Mouse (Mus musculus) retina, embryonic 14.5 days (tissue): ENCODE results near the gene Rai1.

Experiments
- DNase-seq: peaks from one replicate; pipeline ENCODE4 v3.0.0-alpha.2; 2015; ENCODE audit warnings: low spot score

Rai1 gene

GRCm38 (mm10) chr11:60104810-60105592, at the start of gene Rai1:
Gene Rai1 (plus strand): TSS chr11:60105013.
- DNase-seq, result peak; percentile 93

- DNase-seq, result no peak
Measured at GRCm38 (mm10) chr11:60056520-60056919, 48.3 kb upstream of the Rai1 start.

- DNase-seq, result no peak
Measured at GRCm38 (mm10) chr11:60057987-60058386, 46.8 kb upstream of the Rai1 start.

- no peak for DNase-seq
Measured at GRCm38 (mm10) chr11:60058441-60058840, 46.4 kb upstream of the Rai1 start.

GRCm38 (mm10) chr11:60060026-60060425, 44.8 kb upstream of the Rai1 start:
- DNase-seq, result no peak

GRCm38 (mm10) chr11:60061504-60062006, 43.3 kb upstream of the Rai1 start:
- DNase-seq, result no peak

GRCm38 (mm10) chr11:60065267-60065666, 39.5 kb upstream of the Rai1 start:
- no peak for DNase-seq

GRCm38 (mm10) chr11:60067646-60068045, 37.2 kb upstream of the Rai1 start:
- no peak for DNase-seq

- DNase-seq, result no peak
Measured at GRCm38 (mm10) chr11:60068631-60069030, 36.2 kb upstream of the Rai1 start.

GRCm38 (mm10) chr11:60070599-60070998, 34.2 kb upstream of the Rai1 start:
- peak; percentile 77 for DNase-seq

GRCm38 (mm10) chr11:60071221-60071620, 33.6 kb upstream of the Rai1 start:
- DNase-seq, result no peak

- no peak for DNase-seq
Measured at GRCm38 (mm10) chr11:60073121-60073520, 31.7 kb upstream of the Rai1 start.

- DNase-seq, result no peak
Measured at GRCm38 (mm10) chr11:60073936-60074502, 30.8 kb upstream of the Rai1 start.

- no peak for DNase-seq
Measured at GRCm38 (mm10) chr11:60076183-60076582, 28.6 kb upstream of the Rai1 start.

- peak; percentile 88 for DNase-seq
Measured at GRCm38 (mm10) chr11:60076790-60077189, 28.0 kb upstream of the Rai1 start.

GRCm38 (mm10) chr11:60084589-60084988, 20.2 kb upstream of the Rai1 start:
- DNase-seq, result peak; percentile 74

- no peak for DNase-seq
Measured at GRCm38 (mm10) chr11:60086676-60087075, 18.1 kb upstream of the Rai1 start.

- DNase-seq, result peak; percentile 73
Measured at GRCm38 (mm10) chr11:60088947-60089346, 15.9 kb upstream of the Rai1 start.

GRCm38 (mm10) chr11:60090696-60091421, 14.0 kb upstream of the Rai1 start:
- DNase-seq, result no peak

GRCm38 (mm10) chr11:60091422-60091761, 13.4 kb upstream of the Rai1 start:
- DNase-seq, result no peak

- DNase-seq, result no peak
Measured at GRCm38 (mm10) chr11:60093227-60093626, 11.6 kb upstream of the Rai1 start.

GRCm38 (mm10) chr11:60093984-60094587, 10.7 kb upstream of the Rai1 start:
- peak; percentile 38 for DNase-seq
